Comparison of ENCODE assay signal across 11 mouse cellular contexts in genomic region chr9:117484396-117484795, GRCm38 (mm10).
DNase-seq lines count a peak whose midpoint lies in the region; ATAC-seq and TF ChIP-seq lines count a peak whose summit lies in the region.
"Had no signal": no experiment of that assay in that cellular context is flagged by ENCODE, and none has a peak within 500 bp of the region (broad histone marks: within the 10 kb centered on the region; RNA-seq: fewer than 3 reads in every experiment).

No protein-coding gene starts in this region.

- no peaks in the 10 kb centered on the region for H3K9me3 ChIP-seq in kidney, postnatal 0 days (replicated peaks; ENCODE audit: low read length)
- H3K9me3 ChIP-seq in kidney, embryonic 16.5 days (ENCODE audit: low read length): no peaks in the 10 kb centered on the region
- H3K9me3 ChIP-seq: forebrain, embryonic 12.5 days; heart, embryonic 13.5 days had no signal

- no peak for ATAC-seq in kidney, postnatal 0 days (replicated peaks; ENCODE audit: low FRiP score, low read depth)
- ATAC-seq in kidney, embryonic 16.5 days (ENCODE audit: low FRiP score, low TSS enrichment): no peak
- ATAC-seq in megakaryocyte progenitor cell, adult 5-6 weeks (replicated peaks; ENCODE audit: poor library complexity): peak; percentile 52; the same call in 1 of the 2 replicates

- TF ChIP-seq CTCF in kidney, postnatal 0 days (IDR thresholded peaks at IDR 0.05; ENCODE audit: low read depth): peak; percentile 62

- DNase-seq in adrenal gland, postnatal 14 days: peak; percentile 35
- DNase-seq in adrenal gland, postnatal 25 days: no peak
- DNase-seq in kidney, postnatal 0 days (ENCODE audit: low spot score): no peak
- DNase-seq in right cerebral cortex, postnatal 4 days: peak; percentile 12
- no peak for DNase-seq in right cerebral cortex, postnatal 36 days (ENCODE audit: low spot score in 2 of 2)
- no peak for DNase-seq in layer of hippocampus, adult 18-20 months (ENCODE audit: low spot score in 2 of 2)
- DNase-seq: cerebellum, postnatal 25 days had no signal

- H3K4me3 ChIP-seq in kidney, postnatal 0 days (replicated peaks; ENCODE audit: low read depth, low read length): no peak overlapping the region
- H3K4me3 ChIP-seq in kidney, embryonic 16.5 days (ENCODE audit: low read length): no peak overlapping the region
- H3K4me3 ChIP-seq: forebrain, embryonic 12.5 days; heart, embryonic 13.5 days had no signal

- no peaks in the 10 kb centered on the region for H3K4me1 ChIP-seq in kidney, postnatal 0 days (replicated peaks; ENCODE audit: insufficient read depth, low read length)
- no peaks in the 10 kb centered on the region for H3K4me1 ChIP-seq in kidney, embryonic 16.5 days (ENCODE audit: insufficient read depth, low read length)
- H3K4me1 ChIP-seq: forebrain, embryonic 12.5 days; heart, embryonic 13.5 days had no signal

- 94% methylated on average over 5 of the region's 5 CpGs for WGBS in kidney, postnatal 0 days
- 89% methylated on average over 5 of the region's 5 CpGs for WGBS in kidney, embryonic 16.5 days

- no peaks in the 10 kb centered on the region for H3K36me3 ChIP-seq in kidney, postnatal 0 days (ENCODE audit: insufficient read depth, low read length)
- no peaks in the 10 kb centered on the region for H3K36me3 ChIP-seq in kidney, embryonic 16.5 days (ENCODE audit: insufficient read depth, low read length)
- H3K36me3 ChIP-seq: forebrain, embryonic 12.5 days; heart, embryonic 13.5 days had no signal

- no peak overlapping the region for H3K4me2 ChIP-seq in kidney, postnatal 0 days (ENCODE audit: low read length)
- H3K4me2 ChIP-seq in kidney, embryonic 16.5 days (replicated peaks; ENCODE audit: low read depth, low read length): no peak overlapping the region
- H3K4me2 ChIP-seq: forebrain, embryonic 12.5 days; heart, embryonic 13.5 days had no signal

- no peaks in the 10 kb centered on the region for H3K27me3 ChIP-seq in kidney, postnatal 0 days (ENCODE audit: insufficient read depth, low read length)
- H3K27me3 ChIP-seq in kidney, embryonic 16.5 days (ENCODE audit: insufficient read depth, low read length): no peaks in the 10 kb centered on the region
- H3K27me3 ChIP-seq: forebrain, embryonic 12.5 days; heart, embryonic 13.5 days had no signal

- no peak overlapping the region for H3K9ac ChIP-seq in kidney, postnatal 0 days (ENCODE audit: low read depth, low read length)
- no peak overlapping the region for H3K9ac ChIP-seq in kidney, embryonic 16.5 days (replicated peaks; ENCODE audit: low read length)
- H3K9ac ChIP-seq: forebrain, embryonic 12.5 days; heart, embryonic 13.5 days had no signal

- no peak overlapping the region for H3K27ac ChIP-seq in kidney, postnatal 0 days
- H3K27ac ChIP-seq in kidney, embryonic 16.5 days (ENCODE audit: low read length): no peak overlapping the region
- H3K27ac ChIP-seq: forebrain, embryonic 12.5 days; heart, embryonic 13.5 days had no signal

Comparison
In these comparisons a context has a peak if more than half of its experiments do, and no peak if none do; other contexts are left out.
1. DNase-seq: peak in adrenal gland, postnatal 14 days (single experiment) and right cerebral cortex, postnatal 4 days (single experiment); none in adrenal gland, postnatal 25 days (single experiment), kidney, postnatal 0 days (single experiment), right cerebral cortex, postnatal 36 days (0 of 2) and layer of hippocampus, adult 18-20 months (0 of 2).